ENCODE assay signal across 13 mouse cellular contexts in the genomic region with DNA sequence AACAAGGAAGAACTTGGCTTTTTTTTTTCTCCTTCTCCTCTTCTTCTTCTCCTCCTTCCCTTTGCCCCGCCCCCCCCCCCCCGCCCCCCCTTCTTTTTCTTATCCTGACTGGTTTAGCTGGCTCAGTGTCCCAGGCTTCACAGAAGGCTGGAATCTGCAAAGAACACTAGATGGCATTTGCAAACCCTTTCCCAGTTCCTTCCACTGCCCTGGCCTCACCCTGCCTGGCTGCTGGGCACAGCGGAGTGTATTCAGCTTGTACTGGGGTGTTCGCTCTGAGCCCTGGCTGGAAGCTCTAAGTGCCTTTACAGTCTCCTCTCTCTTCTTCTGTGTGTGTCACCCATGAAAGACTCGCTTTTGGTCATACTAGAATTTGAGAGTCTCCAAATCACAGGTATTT. TPM values are rescaled to one million over a fixed set of nuclear protein-coding genes. Genes with fewer than 3 reads are reported as not detected.
DNase-seq lines count a peak whose midpoint lies in the region; ATAC-seq and TF ChIP-seq lines count a peak whose summit lies in the region.
"Had no signal": no experiment of that assay in that cellular context is flagged by ENCODE, and none has a peak within 500 bp of the region (broad histone marks: within the 10 kb centered on the region; RNA-seq: fewer than 3 reads in every experiment).

No protein-coding gene starts in this region.

- intact Hi-C loops in heart, postnatal 36 days (cut with DNase I): no loop called here
- intact Hi-C loops in left cerebral cortex, postnatal 4 days (cut with DNase I): no loop called here
- intact Hi-C loops in left cerebral cortex, adult 2 months (cut with DNase I): no loop called here

- WGBS in thymus, adult 2 months: 96% methylated on average over 4 of the region's 5 CpGs

- TF ChIP-seq POLR2A in thymus, adult 2 months (IDR thresholded peaks at IDR 0.05; ENCODE audit: control insufficient read depth, extremely low read depth, insufficient read depth, low read length, poor library complexity): no peak

- no peak overlapping the region for H3K27ac ChIP-seq in left cerebral cortex, adult 2 months
- no peak overlapping the region for H3K27ac ChIP-seq in thymus, adult 2 months (ENCODE audit: control insufficient read depth, insufficient read depth, low read length)
- H3K27ac ChIP-seq: embryonic facial prominence, embryonic 13.5 days; liver, embryonic 13.5 days had no signal

- no peak overlapping the region for H3K4me3 ChIP-seq in left cerebral cortex, adult 2 months
- H3K4me3 ChIP-seq in thymus, adult 2 months (ENCODE audit: control insufficient read depth, insufficient read depth, low read length): no peak overlapping the region
- H3K4me3 ChIP-seq: embryonic facial prominence, embryonic 13.5 days; liver, embryonic 13.5 days; myocyte had no signal

- TF ChIP-seq CTCF in left cerebral cortex, adult 2 months (IDR thresholded peaks at IDR 0.05): no peak
- TF ChIP-seq CTCF in thymus, adult 2 months (IDR thresholded peaks at IDR 0.05; ENCODE audit: borderline replicate concordance, control insufficient read depth, extremely low read depth, insufficient read depth, low read length, poor library complexity): no peak

- H3K4me1 ChIP-seq in thymus, adult 2 months (replicated peaks; ENCODE audit: control insufficient read depth, insufficient read depth, low read length): no peaks in the 10 kb centered on the region
- H3K4me1 ChIP-seq: liver, embryonic 13.5 days had no signal

- no peaks in the 10 kb centered on the region for H3K27me3 ChIP-seq in thymus, adult 2 months (ENCODE audit: control insufficient read depth, insufficient read depth, low read length)
- H3K27me3 ChIP-seq: embryonic facial prominence, embryonic 13.5 days; liver, embryonic 13.5 days had no signal

- ATAC-seq in megakaryocyte progenitor cell, adult 5-6 weeks (replicated peaks; ENCODE audit: poor library complexity): no peak
- ATAC-seq: forebrain, embryonic 14.5 days had no signal

- peak; percentile 19 to 24 for DNase-seq in heart, adult 18-20 months
- no peak for DNase-seq in heart, postnatal 36 days
- peak; percentile 7 for DNase-seq in left cerebral cortex, postnatal 4 days
- no peak for DNase-seq in left cerebral cortex, adult 2 months (ENCODE audit: extremely low spot score in 1 of 2, low spot score in 2 of 2)
- peak; percentile 26 for DNase-seq in cerebellum, adult 11 months
- DNase-seq in kidney, postnatal 14 days: peak; percentile 17
- no peak for DNase-seq in thymus, adult 2 months
- DNase-seq: liver, embryonic 13.5 days; thymus, adult 18-20 months had no signal

- H3K36me3 ChIP-seq in thymus, adult 2 months (ENCODE audit: control insufficient read depth, insufficient read depth, low read length): no peaks in the 10 kb centered on the region
- H3K36me3 ChIP-seq: embryonic facial prominence, embryonic 13.5 days; liver, embryonic 13.5 days had no signal

RNA-seq across cellular contexts. Expression of gene Cnksr3, which starts 22.6 kb away (rescaled TPM):
- total RNA-seq in heart, adult 18-20 months (2021): 10 to 100 TPM; 32.7 to 33.7 TPM
- 10 to 100 TPM; 22.1 to 35.7 TPM for total RNA-seq in heart, postnatal 36 days (2021)
- total RNA-seq in left cerebral cortex, postnatal 4 days (2021): 1 to 10 TPM; 4.0 to 4.7 TPM
- 1 to 10 TPM; 3.9 to 5.2 TPM for total RNA-seq in left cerebral cortex, adult 2 months (2021)
- 5.9 and 6.2 TPM in 2 replicates for polyA plus RNA-seq in thymus, adult 2 months (2012; rRNA removed)
- 6.5 and 9.8 TPM in 2 replicates for total RNA-seq in megakaryocyte progenitor cell, adult 5-6 weeks (2015)
- total RNA-seq in megakaryocyte progenitor cell, adult 5-6 weeks (2017): 4.9 and 5.1 TPM in 2 replicates

Comparison
In these comparisons a context has a peak if more than half of its experiments do, and no peak if none do; other contexts are left out.
1. DNase-seq: peak in heart, adult 18-20 months (2 of 2), left cerebral cortex, postnatal 4 days (single experiment), cerebellum, adult 11 months (single experiment) and kidney, postnatal 14 days (single experiment); none in heart, postnatal 36 days (0 of 2), left cerebral cortex, adult 2 months (0 of 2) and thymus, adult 2 months (single experiment).